Mouse (Mus musculus) midbrain, embryonic 14.5 days (tissue): ENCODE measurements around the gene Gm26602. TPM values are rescaled to one million over a fixed set of nuclear protein-coding genes. Genes with fewer than 3 reads are reported as not detected.
A peak's percentile ranks its signal among the peaks of the same experiment; 100 is the strongest.

Experiments
- ATAC-seq: fragments of 200-750 bp; cut with Nextera tagmentation; 2 replicates; pipeline ENCODE4 v1.8.0; 2017; ENCODE audit warnings: moderate number of reproducible peaks, moderate library complexity; ENCODE audit not compliant: low FRiP score, low TSS enrichment
- DNase-seq: peaks from one replicate; pipeline ENCODE4 v3.0.0-alpha.2; 2015
- H3K27ac ChIP-seq: fragments of 300-500 bp; sonication (generic); replicated peaks from 2 replicates; pipeline ENCODE4 v1.5.1; 2014; ENCODE audit warnings: mild to moderate bottlenecking, low read depth, low read length, moderate library complexity
- H3K27me3 ChIP-seq: fragments of 300-500 bp; sonication (generic); 2 replicates; pipeline ENCODE4 v1.6.1; 2014; ENCODE audit warnings: low read length, control low read depth, mixed read lengths; ENCODE audit not compliant: control insufficient read depth, insufficient read depth
- H3K36me3 ChIP-seq: fragments of 300-500 bp; sonication (generic); 2 replicates; pipeline ENCODE4 v1.6.1; 2014; ENCODE audit warnings: low read length, control low read depth; ENCODE audit not compliant: control insufficient read depth, insufficient read depth
- H3K4me1 ChIP-seq: fragments of 300-500 bp; sonication (generic); 2 replicates; pipeline ENCODE4 v1.6.1; 2014; ENCODE audit warnings: mild to moderate bottlenecking, antibody characterized with exemption, low read length, control low read depth; ENCODE audit not compliant: control insufficient read depth, insufficient read depth
- H3K4me2 ChIP-seq: fragments of 300-500 bp; sonication (generic); 2 replicates; pipeline ENCODE4 v1.6.1; 2014; ENCODE audit warnings: mild to moderate bottlenecking, low read length, moderate library complexity
- H3K4me3 ChIP-seq: fragments of 300-500 bp; sonication (generic); replicated peaks from 2 replicates; pipeline ENCODE4 v1.5.1; 2014; ENCODE audit warnings: low read depth, low read length
- H3K9ac ChIP-seq: fragments of 300-500 bp; sonication (generic); replicated peaks from 2 replicates; pipeline ENCODE4 v1.6.1; 2014; ENCODE audit warnings: mild to moderate bottlenecking, low read length, moderate library complexity
- H3K9me3 ChIP-seq: fragments of 300-500 bp; sonication (generic); 2 replicates; pipeline ENCODE4 v1.6.1; 2016; ENCODE audit warnings: low read length, control low read depth, mixed read lengths; ENCODE audit not compliant: control insufficient read depth
- WGBS: fragments of 180-500 bp; shearing (Covaris S2); extraction: QIAGEN DNeasy Blood & Tissue Kit; methylation state at CpG from one replicate; pipeline ENCODE4 v1.1.7; 2014; 5-methylcytosine and 5-hydroxymethylcytosine counted together
- polyA plus RNA-seq: library from polyadenylated mRNA; unstranded; fragments of >200 nt; fragmentation: Nextera tagmentation; extraction: Ambion mirVana; gene quantifications from 2 replicates; pipeline ENCODE4 v1.2.1, GENCODE M21; 2014

Gm26602 gene
- polyA plus RNA-seq, 1 experiment from 2014 or later, result 8.6 TPM

DNA sequence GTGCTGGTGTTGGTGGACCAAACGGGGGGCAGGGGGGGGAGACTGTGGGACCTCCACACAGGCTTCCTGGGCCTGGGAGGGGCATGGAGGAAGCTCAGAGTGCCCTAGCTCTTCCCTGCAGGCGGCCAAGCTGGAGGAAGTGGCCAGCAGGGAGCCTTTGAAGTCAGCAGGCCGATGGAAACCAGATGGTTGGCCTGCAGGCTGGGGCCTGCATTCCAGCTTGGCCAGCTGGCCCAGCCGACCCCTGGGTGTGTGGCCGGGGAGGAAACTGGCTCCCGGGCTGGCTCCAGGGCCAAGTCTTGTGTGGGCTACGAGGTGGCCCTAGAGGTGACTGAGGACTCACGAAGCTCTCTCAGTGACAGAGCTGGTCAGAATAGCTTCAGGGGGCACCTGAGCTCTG is 22.1 kb downstream of the Gm26602 start:
- Histone ChIP-seq H3K9me3 (no peaks in the 10 kb centered on the region), H3K27me3 (no peaks in the 10 kb centered on the region), H3K4me1 (peaks cover 15% of the 10 kb centered on the region), H3K9ac (peak overlapping the region; percentile 16; the same call in 1 of the 2 replicates), H3K36me3 (peaks cover 34% of the 10 kb centered on the region), H3K27ac (peak overlapping the region; percentile 41), H3K4me3 (no peak overlapping the region), H3K4me2 (no peak overlapping the region)
- no peak for DNase-seq
- WGBS, result 21% methylated on average over 8 of the region's 8 CpGs
- no peak for ATAC-seq

GRCm38 (mm10) chr10:79933145-79933679 is 22.6 kb downstream of the Gm26602 start:
- H3K27ac ChIP-seq, result peak overlapping the region; percentile 16
- DNase-seq, result no peak
- no peaks in the 10 kb centered on the region for H3K27me3 ChIP-seq
- no peak overlapping the region; the same call in 1 of the 2 replicates for H3K9ac ChIP-seq
- no peak for ATAC-seq
- H3K4me1 ChIP-seq, result peaks cover 15% of the 10 kb centered on the region
- no peak overlapping the region for H3K4me2 ChIP-seq
- 81% methylated on average over 9 of the region's 9 CpGs for WGBS
- H3K36me3 ChIP-seq, result peaks cover 34% of the 10 kb centered on the region
- H3K4me3 ChIP-seq, result no peak overlapping the region
- no peaks in the 10 kb centered on the region for H3K9me3 ChIP-seq

DNA sequence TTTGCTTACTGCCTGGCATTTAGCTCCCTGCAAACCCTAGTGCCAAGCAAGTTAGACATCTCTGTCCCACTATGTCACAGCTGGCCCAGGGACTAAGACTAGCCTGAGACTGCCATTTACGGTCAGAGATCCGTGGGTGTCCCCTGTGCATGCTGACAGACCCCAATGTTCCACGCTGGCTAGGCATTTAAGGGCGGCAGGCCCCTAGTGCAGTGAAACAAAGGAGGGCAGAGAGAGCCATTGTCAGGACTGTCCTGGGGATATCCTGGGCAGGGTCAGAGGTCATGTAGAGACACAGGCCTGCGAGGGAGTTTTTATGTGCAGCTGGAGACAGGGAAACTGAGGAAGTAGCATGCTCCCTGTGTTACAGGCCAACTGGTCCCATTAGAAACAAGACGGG is 23.2 kb downstream of the Gm26602 start:
- H3K4me3 ChIP-seq, result no peak overlapping the region
- 28% methylated on average over 6 of the region's 6 CpGs for WGBS
- DNase-seq, result no peak
- H3K9me3 ChIP-seq, result no peaks in the 10 kb centered on the region
- peaks cover 34% of the 10 kb centered on the region for H3K36me3 ChIP-seq
- 0 out of 2 replicates have a peak overlapping the region, but pooled peaks have one; percentile 16 for H3K27ac ChIP-seq
- H3K4me1 ChIP-seq, result peaks cover 14% of the 10 kb centered on the region
- no peak for ATAC-seq
- H3K9ac ChIP-seq, result no peak overlapping the region; the same call in 1 of the 2 replicates
- H3K4me2 ChIP-seq, result no peak overlapping the region
- H3K27me3 ChIP-seq, result no peaks in the 10 kb centered on the region

DNA sequence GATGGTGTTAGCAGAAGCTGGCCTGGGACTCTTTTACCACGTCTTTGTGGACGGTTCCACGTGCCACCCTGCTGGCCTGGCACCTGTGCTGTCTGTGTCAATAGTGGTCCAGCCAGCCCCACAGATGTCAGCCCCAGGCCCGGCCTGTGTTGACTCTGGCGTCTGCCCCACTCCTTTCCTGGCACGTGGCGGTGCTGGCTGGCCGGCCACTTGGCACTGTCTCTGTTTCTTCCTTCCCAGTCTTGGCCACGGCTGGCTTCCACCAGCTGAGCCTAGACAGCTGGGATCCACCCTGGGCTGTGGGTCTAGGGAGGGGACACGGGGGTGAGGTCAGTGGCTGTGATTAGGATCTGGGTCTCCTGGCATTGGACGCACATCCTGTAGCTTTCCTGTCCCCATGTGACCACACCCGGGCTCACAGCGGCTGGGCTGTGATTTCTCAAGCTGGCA is 23.6 kb downstream of the Gm26602 start:
- Histone ChIP-seq H3K27ac (peak overlapping the region; percentile 26; the same call in 1 of the 2 replicates), H3K4me1 (peaks cover 10% of the 10 kb centered on the region), H3K4me2 (no peak overlapping the region), H3K4me3 (no peak overlapping the region), H3K36me3 (peaks cover 34% of the 10 kb centered on the region), H3K9ac (no peak overlapping the region; the same call in 1 of the 2 replicates), H3K9me3 (no peaks in the 10 kb centered on the region), H3K27me3 (no peaks in the 10 kb centered on the region)
- WGBS, result 57% methylated on average over 13 of the region's 13 CpGs
- DNase-seq (peak; percentile 57), ATAC-seq (no peak)

DNA sequence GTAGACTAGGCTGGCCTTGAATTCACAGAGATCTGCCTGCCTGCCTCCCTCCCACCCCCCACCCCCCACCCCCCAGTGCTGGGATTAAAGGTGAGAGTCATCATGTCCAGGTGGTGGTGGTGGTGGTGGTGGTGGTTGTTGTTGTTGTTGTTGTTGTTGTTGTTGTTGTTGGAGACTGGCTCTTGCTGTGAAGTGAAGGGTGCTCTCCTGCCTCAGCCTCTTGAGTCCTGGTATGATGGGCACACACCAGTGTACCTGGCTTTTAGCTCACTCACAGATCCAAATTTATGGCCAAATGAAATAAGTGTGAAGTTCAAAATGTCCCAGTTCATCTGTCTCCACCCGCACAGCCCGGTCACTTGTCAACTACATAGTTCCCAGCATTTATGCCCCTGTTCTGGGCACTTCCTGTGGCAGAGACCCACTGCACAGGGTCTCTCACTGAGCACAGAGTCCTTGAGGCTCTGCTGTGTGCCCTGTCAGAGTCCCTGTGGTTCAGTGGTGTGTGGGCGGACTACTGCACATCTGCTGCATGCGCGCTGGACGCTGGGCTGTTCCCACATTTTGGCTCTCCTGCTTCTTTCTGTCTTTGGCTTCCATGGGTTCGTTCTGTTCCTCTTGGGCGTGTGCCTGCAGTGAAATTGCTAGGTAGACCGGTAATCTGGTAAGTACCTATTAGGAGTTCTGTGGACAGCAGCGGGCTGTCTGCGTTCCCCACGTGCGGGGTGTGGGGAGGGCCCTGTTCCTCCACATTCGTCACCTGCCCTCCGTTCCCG is 24.3 kb downstream of the Gm26602 start:
- Histone ChIP-seq H3K9me3 (no peaks in the 10 kb centered on the region), H3K27ac (no peak overlapping the region), H3K36me3 (peaks cover 34% of the 10 kb centered on the region), H3K27me3 (no peaks in the 10 kb centered on the region), H3K9ac (no peak overlapping the region), H3K4me1 (0 out of 2 replicates have a peak, but pooled peaks cover 8% of the 10 kb centered on the region), H3K4me2 (no peak overlapping the region), H3K4me3 (no peak overlapping the region)
- DNase-seq (no peak), ATAC-seq (no peak)
- WGBS, result 95% methylated on average over 16 of the region's 16 CpGs

- no peaks in the 10 kb centered on the region for H3K9me3 ChIP-seq
- H3K36me3 ChIP-seq, result peaks cover 33% of the 10 kb centered on the region
- H3K4me3 ChIP-seq, result no peak overlapping the region
- no peak overlapping the region for H3K9ac ChIP-seq
- WGBS, result 77% methylated on average over 10 of the region's 10 CpGs
- H3K4me1 ChIP-seq, result 0 out of 2 replicates have a peak, but pooled peaks cover 8% of the 10 kb centered on the region
- ATAC-seq (no peak), DNase-seq (no peak)
- H3K27ac ChIP-seq, result no peak overlapping the region
- no peak overlapping the region for H3K4me2 ChIP-seq
- H3K27me3 ChIP-seq, result no peaks in the 10 kb centered on the region
Observed at GRCm38 (mm10) chr10:79936284-79936910, 25.7 kb downstream of the Gm26602 start.

GRCm38 (mm10) chr10:79936911-79937441 is 26.3 kb downstream of the Gm26602 start:
- no peak for DNase-seq
- 0 out of 2 replicates have a peak overlapping the region, but pooled peaks have one; percentile 13 for H3K27ac ChIP-seq
- ATAC-seq, result no peak
- H3K36me3 ChIP-seq, result peaks cover 30% of the 10 kb centered on the region
- 66% methylated on average over 27 of the region's 27 CpGs for WGBS
- no peak overlapping the region for H3K4me3 ChIP-seq
- no peaks in the 10 kb centered on the region for H3K9me3 ChIP-seq
- 0 out of 2 replicates have a peak, but pooled peaks cover 8% of the 10 kb centered on the region for H3K4me1 ChIP-seq
- no peak overlapping the region for H3K4me2 ChIP-seq
- no peak overlapping the region for H3K9ac ChIP-seq
- no peaks in the 10 kb centered on the region for H3K27me3 ChIP-seq

DNA sequence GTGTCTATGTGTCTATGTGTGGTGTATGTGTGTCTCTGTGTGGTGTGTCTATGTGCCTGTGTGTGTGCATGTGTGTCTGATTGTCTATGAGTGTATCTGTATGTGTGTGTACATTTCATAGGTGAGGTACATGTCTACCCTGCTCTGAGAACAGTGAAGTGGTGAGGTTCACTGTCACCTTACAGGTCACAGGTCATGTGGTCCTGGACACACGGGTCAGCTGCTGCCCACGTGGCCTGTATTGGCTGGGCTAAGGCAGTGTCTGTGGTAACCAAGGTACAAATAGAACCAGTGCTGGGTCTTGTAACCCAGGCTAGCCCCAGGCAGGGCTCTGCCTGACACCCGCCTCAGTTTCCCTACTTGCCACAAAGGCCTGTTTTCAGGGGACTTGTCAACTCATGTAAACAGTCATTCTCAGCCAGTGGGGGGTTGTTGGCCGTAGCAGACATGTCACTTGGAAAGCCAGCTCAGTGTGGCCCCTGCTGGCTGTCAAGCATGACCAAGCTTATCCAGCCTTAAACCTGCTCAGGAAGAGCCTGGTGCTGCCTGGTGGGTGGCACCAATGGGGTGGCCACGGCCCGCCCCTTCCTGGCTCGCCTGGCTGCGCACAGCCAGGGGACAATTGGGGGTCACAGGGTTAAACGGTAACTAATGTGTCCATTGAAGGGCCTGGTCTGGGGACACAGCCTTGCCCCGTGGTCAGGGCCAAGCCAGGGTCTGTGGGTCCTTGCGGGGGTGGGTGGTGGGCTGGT is 27.3 kb downstream of the Gm26602 start:
- Histone ChIP-seq H3K36me3 (peaks cover 21% of the 10 kb centered on the region), H3K27me3 (no peaks in the 10 kb centered on the region), H3K4me3 (no peak overlapping the region), H3K4me2 (no peak overlapping the region), H3K4me1 (0 out of 2 replicates have a peak, but pooled peaks cover 8% of the 10 kb centered on the region), H3K9me3 (no peaks in the 10 kb centered on the region), H3K27ac (no peak overlapping the region), H3K9ac (no peak overlapping the region)
- no peak for DNase-seq
- 39% methylated on average over 11 of the region's 11 CpGs for WGBS
- no peak for ATAC-seq
